Mouse (Mus musculus): Measurements from ENCODE around the gene Pgm3.

- TF ChIP-seq CTCF (IDR thresholded peaks at IDR 0.05; ENCODE audit: low read depth) (0 out of 2 replicates have a peak, but pooled peaks have one; percentile 14), EP300 (optimal IDR thresholded peaks at IDR 0.05) (no peak)
Observed at GRCm38 (mm10) chr9:86522335-86522734, 49.3 kb downstream of the Pgm3 start.
